Mouse (Mus musculus): ENCODE measurements around the gene Lamc1. TPM values are rescaled to one million over a fixed set of nuclear protein-coding genes. Genes with fewer than 3 reads are reported as not detected.

Lamc1 gene
- polyA plus RNA-seq, 2 experiments from 2014 or later: 11.6 to 12.5 TPM

DNA sequence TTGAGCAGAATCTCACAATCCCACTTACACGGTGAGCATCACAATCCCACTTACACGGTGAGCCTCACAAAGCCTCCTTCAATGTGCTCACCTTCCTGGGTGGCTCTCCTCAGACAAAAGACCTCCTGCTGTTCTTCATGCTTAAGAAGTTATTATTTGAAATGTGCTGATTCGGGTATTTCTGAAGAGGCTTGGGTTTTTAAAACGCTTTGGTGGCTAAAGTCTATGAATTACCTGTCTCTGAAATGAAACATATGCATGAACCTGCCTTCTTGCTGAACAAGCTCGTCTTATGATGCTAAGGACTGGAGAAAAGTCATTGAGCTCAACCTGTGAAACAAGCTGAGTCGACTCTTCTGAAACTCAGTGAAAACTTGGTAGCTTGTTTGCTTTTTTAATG, 36.6 kb downstream of the Lamc1 start:
- ATAC-seq: no peak

DNA sequence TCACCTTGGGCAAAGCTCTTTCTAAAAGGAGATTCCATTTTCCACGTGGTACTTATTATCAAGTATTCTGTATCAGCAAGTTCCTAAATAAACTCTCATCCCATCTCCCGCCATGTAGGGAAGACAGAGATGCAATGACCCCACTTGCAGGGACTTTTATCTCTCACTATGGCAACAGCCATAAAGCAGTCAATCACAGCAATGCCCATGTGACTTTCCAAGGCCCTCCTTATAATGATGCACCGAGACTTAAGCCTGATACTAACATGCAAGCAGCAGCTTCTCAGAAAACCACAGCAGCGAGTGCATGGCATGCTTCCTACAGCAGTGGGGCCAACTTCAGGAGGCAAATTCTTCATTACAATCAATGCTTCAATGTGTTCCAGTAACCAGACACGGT, 39.7 kb downstream of the Lamc1 start:
- no peak for ATAC-seq

DNA sequence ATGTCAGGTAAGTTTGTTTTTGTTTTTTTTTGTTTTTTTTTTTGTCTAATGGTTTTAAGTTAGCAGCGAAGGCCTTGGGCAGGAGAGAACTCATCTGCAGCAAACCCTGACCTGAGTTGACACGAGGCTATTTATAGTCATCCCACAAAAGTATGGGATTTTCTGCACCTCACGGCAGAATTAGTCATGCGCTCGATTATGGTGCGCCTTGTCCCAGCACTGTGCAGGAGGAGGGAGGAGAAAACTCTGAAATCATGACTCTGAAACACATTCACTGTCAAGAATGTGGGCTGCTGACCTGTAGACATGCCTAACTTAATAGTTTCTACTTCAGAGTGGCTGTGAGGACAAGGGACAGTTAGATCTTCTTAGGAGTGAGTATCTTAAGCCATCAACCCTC, 40.4 kb downstream of the Lamc1 start:
- ATAC-seq: no peak

DNA sequence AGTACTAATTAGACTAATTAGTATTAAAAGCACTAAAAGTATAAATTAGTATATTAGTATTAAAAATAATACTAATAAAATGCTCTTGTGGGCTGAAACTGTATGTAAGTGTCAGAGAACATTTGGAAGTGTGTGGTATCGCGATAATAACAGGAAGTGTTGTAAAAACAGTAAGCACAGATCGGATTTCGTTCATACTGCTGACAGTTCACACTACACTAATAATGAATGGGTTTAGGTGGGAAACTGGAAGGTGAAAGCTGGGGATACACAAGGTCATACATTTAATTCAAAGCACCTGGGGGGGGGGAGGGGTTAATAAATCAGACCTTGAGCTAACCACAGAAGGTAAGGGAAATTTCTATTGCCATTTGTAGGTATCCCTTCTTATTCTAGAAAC, 41.2 kb downstream of the Lamc1 start:
- ATAC-seq: no peak

DNA sequence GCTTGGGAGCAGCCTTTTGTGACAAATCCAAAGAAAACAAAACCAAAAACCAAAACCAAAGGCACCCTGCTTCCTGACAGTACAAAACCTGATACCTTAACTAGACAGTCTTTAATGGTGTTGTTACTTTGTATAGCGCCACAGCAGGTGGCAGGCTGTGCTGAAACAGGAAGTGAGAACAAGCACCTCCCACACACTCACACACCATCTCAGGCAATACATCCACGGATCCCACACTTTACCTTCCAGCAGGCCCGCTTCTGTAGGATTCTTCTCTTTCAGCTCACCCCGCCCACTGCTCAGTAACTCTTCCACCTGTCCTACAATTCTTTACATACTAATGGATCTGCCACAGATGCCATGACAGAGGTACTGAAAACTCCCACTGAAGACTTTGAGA, 44.6 kb downstream of the Lamc1 start:
- ATAC-seq: peak; percentile 89

DNA sequence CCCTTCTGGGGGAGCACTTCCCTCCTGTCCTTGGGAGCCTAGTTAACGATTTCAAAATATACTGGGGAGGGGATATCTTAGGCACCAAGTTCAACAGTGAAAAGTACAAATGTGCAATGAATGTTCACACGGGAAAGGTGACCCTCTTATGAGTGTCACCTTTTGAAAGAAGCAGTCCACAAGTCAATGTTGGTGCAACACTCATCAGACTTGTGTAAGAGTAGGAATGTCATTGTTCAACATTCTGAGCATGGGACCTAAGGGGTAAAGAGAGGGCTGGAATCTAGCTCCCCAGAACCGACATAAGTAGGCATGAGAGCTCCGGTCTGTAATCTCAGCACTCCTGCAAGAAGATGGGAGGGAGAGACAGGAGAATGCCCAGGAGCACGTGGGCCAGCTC, 45.1 kb downstream of the Lamc1 start:
- ATAC-seq: no peak

DNA sequence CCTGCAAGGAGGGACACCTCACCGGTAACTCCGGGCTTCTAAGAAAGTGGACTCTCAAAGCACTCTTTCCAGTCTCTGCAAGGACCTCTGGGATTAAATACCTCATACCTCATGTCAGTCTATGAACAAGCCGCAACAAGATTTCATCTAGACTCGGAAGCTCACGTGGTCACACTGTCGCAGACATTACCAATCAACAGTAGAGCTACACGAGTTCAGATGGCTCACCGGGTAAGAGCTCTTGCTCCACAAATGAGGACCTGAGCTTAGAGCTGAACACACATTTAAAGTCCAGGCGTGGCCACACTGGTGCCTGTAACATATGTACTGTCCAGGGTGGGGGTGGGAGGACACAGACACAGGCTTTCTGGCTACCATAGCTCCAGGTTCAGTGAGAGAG, 46.4 kb downstream of the Lamc1 start:
- no peak for ATAC-seq

DNA sequence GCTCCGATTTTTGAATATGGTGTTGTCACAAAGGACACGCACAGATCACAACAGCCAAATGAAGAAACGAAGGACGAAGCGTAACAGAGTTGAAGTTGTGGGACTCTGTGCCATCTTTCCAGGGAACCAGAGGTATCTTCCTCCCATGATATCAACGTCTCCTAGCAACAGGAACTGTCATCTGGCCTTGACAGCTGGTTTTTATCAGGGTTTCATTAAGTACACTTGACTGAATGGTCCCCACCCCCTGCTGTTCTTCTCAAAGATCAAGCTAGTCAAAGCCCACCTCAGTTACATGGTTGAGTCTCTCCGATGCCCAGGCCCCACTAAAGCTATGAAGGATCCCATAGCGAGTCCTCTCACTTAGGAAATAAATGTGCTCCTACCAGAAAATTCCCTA, 47.4 kb downstream of the Lamc1 start:
- no peak for ATAC-seq

DNA sequence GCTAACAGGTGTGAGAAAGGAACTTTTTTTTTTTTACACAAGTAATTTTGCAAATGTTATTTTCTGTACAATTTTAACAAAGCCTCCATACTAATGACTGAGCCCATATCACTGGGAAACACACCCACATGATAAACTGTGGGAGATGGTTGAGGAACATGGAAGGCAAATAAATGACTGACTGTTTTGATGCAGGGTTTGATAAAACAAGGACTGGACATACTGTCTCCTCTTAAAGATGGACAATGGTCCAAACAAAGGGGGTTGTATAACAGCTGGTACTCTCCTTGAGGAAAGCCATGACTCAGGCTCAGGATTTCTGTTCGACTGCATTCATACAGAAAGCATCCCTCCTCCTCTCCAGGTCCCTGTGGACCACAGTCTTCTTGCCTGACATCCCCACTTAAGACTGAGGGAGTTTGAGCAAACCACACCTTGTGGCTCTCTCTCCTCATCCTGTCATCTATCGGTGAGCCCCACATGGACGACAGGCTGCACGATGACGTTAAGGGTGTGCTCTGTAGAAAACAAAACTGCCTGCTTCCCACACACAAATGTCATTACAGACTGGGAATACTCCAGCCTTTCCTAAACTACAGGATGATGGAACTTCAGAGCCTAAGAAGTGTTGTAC, 50.1 kb downstream of the Lamc1 start:
- ATAC-seq: no peak

DNA sequence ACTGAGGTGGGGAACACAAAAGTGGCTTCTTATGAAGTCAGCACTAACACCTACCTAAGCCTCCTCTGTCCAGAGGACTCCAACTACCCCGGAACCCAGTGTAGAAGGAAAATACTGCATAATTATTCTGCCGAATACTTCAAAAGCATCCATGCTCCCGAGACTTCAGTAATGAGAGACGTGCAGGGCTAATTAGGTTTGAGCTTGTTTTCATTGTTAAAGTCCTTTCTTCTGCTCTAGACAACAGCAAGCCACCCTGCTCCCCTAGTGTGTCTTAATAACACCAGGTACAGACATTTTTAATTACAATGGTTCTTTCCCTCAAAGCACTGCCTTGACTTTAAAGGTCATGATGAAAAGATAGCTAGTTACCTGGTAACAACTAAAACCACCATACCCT, 51.1 kb downstream of the Lamc1 start:
- no peak for ATAC-seq

DNA sequence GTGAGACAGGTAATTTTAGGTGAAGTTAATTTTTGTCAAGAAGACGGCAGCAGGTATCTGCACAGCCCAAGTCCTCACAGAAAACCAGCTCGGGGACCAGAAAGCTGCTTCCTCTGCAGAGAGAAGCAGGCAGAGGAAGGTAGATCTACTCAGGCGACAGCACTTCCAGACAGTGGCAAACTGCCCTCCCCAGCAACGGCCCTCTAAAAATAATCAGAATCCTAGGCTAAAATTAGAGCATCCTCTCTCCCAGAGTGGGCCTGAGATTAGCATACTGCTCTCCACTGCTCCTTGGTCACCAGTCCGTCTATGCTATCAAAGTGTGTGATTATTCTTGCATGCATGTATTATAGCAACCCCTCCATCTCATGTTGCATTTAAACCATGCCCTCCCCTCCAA, 52.2 kb downstream of the Lamc1 start:
- no peak for ATAC-seq

DNA sequence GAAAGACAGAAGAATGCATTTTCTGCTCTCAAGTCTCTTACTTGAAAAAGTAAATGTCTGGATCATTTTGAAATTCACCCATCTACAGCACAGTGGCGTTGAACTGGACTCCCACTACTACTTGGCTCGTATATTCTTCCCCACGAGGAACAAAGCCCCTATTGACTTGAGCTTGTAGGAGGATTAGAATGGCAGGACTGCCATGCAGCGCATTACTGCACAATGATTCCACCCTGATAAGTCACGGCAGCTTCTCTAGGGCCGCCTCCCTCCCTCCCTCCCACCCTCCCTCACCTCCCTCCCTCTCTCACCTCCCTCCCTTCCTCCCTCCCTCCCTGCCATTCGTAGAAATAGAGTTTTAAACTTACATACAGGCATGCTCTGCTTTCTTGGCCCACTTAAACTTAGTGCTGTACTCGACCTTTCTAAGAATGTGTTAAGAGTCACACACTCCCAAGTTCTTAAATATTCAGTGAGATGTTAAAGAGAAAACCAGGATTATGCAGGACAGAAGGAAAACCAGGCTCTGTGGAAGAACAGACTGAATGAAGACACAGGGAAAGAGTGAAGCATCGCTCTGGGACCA, 54.5 kb downstream of the Lamc1 start:
- ATAC-seq: no peak

DNA sequence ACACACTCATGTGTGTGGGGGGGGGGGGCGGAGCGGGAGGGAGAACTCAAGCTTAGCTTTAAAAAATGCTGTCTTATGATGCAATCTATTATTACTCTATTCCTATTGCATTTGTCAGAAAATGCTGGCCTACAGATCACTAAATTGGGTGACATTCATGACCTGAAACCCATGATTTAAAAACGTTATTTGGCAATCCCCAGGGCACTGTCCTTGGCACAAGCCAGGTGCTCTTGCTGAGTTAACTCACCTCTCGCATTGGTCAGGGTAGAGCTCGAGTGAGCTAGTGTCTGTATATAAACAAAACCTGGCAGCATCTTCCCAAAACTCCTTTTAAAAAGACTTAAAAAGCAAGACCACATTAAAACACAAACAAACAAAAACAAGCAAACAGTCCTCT, 57.1 kb downstream of the Lamc1 start:
- ATAC-seq: no peak

DNA sequence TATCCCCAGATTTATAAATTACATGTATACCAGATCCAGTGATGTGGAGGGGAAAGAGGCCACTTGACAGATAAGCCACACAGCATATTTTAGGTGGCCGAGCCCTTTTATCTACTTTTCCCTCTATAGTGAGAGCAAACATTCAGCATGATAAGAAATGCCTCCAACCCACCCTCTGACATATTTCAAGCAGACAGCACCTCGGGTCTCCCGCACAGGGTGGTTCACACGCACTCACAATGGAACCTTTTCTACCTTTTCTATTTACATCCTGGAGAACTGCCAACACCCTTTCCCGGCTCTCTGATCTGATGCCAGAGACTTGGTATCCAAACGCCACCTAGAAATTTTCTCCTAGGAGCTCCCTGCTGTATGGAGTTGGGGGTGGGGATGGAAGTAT, 58.0 kb downstream of the Lamc1 start:
- ATAC-seq: no peak

DNA sequence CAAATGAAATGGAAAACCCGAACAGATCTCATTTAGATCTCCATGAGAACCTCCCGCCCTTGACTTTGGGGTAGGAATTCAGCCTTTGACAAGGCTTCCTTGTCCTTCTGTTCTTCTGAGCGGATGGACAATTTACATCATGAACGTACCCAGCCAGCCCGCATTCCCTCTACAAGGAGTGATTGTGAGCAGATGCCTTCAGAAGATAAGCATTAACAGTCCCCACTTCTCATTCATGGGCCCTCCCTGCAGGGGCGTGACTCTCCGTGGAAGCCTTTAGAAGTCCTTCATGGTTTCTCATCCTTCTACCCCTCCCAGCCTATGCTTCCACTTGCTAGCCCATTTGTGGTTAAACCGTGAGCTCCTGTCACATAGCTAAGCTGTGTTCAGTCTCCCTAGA, 58.9 kb downstream of the Lamc1 start:
- ATAC-seq: no peak

DNA sequence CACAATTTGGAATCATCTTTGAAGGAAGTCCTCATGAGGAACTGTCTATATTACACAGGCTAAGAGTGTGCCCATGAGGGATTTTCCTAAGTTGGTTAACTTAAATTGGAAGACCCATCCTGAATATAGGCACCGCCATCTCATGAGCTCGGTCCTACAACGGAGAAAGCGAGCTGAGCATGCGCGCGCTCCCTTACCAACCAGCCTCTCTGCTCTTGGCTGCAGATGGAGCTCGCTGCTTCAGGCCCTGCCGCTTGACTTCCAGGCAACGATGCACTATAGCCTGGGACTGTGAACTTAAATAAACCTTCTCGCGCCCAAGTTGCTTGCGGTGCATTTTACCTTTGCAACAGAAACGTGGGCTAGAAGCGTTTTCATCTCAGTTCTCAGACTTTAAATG, 61.8 kb downstream of the Lamc1 start:
- no peak for ATAC-seq

DNA sequence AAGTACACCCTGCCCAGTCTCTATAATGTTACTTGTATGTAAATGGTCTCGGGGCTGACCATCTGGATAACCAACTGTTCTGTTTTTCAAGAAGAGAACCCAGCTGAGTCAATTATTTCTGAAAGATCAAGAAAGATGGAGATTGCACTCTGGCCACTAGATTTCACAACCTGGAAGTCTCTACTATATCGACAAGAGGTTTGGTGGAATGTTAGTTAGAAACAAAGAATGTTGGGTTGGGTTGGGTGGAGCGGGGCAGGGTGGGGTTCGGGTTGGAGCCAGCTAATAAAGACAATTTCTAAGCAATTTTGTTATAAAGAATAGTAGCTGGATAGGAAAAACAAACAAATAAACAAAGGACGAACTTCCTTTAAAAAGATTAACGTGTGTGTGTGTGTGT, 62.9 kb downstream of the Lamc1 start:
- no peak for ATAC-seq

DNA sequence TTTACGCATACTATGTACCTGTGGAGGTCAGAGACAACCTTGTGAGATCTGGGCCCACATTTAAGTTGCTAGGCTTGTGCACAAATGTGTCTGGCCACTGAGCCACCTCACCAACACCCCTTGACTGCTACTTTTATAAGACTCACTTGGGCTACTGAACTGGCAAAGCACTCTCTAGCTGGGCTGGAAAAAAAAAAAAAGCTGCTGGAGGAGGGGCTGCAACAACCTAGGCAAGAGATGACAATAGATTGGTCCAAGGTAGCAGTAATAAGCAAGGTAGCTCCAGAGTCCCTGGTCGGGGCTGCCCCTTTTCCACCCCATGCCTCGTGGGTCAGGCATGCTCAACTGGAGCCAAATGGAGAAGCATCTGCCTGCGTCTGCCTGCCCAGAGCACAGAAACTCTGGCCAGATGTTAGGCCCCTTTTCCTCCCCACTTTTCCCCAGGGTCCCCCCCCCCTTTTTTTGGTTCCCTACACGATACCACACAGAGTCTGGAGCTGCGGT, 63.7 kb downstream of the Lamc1 start:
- ATAC-seq: no peak

DNA sequence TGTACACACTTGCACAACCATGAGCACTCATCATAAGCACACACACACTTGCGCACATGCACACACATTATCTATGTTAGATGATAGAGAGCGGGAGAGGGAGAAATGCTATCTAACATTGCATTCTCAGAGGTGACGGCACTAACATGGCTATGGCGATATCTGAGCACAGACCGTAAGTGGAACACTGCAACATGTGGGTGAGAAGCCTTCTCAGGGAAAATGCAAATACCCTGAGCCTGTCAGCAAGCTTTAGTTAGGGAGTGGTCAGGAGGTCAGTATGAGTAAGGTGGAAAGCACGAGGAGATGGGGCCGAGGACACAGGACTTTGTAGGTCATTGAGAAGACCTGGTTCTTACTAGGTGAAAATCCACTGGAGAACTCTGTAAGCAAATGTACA, 64.3 kb downstream of the Lamc1 start:
- no peak for ATAC-seq

DNA sequence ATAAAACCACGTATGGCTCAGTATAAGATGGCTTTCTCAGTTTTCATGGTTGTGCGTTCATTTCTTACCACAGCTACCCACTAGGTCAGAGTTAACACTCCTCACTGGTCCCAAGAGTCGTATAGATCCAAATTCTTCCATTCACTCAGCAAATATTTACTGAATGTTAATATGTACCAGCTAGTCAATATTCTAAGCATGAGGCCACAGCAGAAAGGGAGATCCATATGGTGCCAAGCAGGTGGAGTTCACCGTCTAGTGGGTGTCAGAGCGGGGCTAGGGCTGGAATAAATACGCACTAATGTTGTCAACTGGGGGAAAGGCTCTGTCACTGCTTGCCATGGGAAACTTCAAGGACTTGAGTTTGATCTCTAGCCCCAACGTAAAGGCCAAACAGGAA, 64.9 kb downstream of the Lamc1 start:
- ATAC-seq: no peak

DNA sequence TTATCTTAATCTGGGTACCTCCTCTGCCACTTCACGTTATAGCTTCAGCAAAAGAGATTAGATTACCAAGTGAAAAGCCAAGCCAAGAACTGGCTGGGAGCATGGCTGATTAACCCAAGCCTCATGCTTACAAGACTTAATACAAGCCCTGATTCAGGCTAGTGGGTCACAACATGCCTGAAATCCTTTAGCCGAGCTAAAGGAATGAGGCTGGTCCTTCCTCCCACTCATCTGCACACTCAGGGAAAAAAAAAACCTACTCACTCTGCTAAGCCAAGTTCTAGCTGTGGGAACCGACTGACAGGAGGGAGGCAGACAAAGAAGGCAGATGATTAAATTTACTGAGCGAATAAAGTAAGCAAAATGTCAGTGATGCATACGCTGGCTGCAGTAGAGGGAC, 65.7 kb downstream of the Lamc1 start:
- no peak for ATAC-seq

DNA sequence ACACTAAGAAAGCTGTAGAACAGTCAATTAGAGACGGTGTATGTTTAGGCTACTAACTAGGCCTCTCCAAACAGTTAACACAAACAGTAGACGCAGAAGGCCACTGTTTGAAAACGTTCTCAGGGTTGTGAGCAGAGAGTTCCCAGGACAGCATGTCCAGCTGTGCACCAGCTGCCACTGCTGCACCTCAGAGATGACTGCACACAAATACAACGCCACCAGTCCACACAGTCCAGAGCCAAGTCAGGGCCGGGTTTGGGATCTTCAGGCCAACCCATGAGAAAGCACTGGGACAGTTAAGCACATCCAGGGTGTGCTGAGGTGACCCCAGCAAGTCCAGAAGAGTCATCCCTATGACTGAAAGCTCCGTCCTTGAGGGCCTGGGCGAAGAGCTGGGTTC, 67.0 kb downstream of the Lamc1 start:
- ATAC-seq: no peak

DNA sequence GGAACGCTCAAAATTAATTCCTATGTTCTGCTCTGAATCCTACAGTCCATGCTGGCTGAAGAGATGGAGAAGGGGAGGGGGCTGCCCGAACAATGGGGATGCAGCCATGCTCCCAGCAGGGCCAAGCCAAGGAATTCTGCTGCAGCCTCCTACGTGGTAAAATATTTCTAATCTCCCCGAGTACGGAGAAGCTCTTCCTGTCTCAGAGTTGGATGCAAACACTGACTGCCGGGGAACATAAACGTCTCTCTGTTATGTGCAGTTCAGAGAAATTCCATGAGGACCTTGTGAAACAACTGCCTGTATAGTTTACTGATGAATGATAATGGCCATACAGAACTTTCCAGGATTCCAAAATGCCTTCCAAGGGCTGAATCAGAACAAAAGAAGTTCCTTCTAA, 67.5 kb downstream of the Lamc1 start:
- ATAC-seq: no peak

DNA sequence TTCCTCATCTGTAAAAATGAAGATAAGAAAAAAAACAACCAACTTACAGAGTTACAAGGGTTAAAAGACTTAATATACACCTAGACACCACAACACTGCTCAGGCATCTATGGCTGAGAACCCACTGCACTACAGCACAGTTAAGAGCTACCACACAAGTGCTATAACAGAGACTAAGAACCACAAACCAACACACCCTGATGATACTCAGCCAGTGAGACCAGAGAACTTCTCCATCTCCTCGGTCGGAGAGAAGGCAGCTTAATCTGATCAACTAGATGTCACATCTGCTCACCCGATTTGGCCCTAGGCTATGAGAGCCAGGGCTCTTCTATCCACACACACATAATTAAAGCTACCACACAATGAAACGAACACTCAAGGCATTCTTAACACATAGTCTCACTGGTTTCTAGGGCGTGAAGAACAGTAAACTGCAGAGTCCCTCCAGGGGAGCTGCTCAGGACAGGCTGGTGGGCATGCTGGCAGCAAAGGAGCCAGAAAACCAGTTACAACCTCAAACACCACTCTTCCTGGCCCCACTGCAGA, 72.8 kb downstream of the Lamc1 start:
- ATAC-seq: no peak

Data from CD4-positive, CD25-positive, alpha-beta regulatory T cell, adult 4 months (primary cell).